Mouse (Mus musculus) E14TG2a.4 (cell line): ENCODE results near the gene Adam8.

Experiments
- CTCF ChIP-seq: conservative IDR thresholded peaks from 2 replicates; pipeline ENCODE4 v1.5.1; 2014; ENCODE audit warnings: low read length
- NANOG ChIP-seq: IDR thresholded peaks from 2 replicates; pipeline ENCODE4 v1.6.1; 2014; ENCODE audit warnings: borderline replicate concordance, low read length, mixed read lengths
- POU5F1 ChIP-seq: IDR thresholded peaks from 2 replicates; pipeline ENCODE4 v1.6.1; 2014; ENCODE audit warnings: low read length, borderline replicate concordance

GRCm38 (mm10) chr7:140031771-140032170, 39.4 kb upstream of the Adam8 start:
- TF ChIP-seq CTCF (no peak), POU5F1 (no peak), NANOG (no peak)
